Mouse (Mus musculus) myocyte (in vitro differentiated cells): ENCODE results near the gene Pla2g4b. TPM values are rescaled to one million over a fixed set of nuclear protein-coding genes. Genes with fewer than 3 reads are reported as not detected.

ENCODE experiments used
- H3K27me3 ChIP-seq: one replicate; pipeline ENCODE4 v1.6.1; 2011; ENCODE audit not compliant: control insufficient read depth, insufficient read depth, insufficient read length
- H3K36me3 ChIP-seq: one replicate; pipeline ENCODE4 v1.6.1; 2011; ENCODE audit not compliant: control insufficient read depth, insufficient read depth
- H3K4me2 ChIP-seq: one replicate; pipeline ENCODE4 v1.6.1; 2011; ENCODE audit warnings: low read depth, control low read depth
- H3K4me3 ChIP-seq: one replicate; pipeline ENCODE4 v1.5.1; 2011; ENCODE audit warnings: mild to moderate bottlenecking, control low read depth, moderate library complexity
- H3K79me2 ChIP-seq: one replicate; pipeline ENCODE4 v1.6.1; 2011; ENCODE audit not compliant: control insufficient read depth, insufficient read depth
- H3ac ChIP-seq: one replicate; pipeline ENCODE4 v1.6.1; 2011; ENCODE audit not compliant: control insufficient read depth, insufficient read length
- CEBPB ChIP-seq: IDR thresholded peaks from 2 replicates; pipeline ENCODE4 v1.6.1; 2011; ENCODE audit warnings: mild to moderate bottlenecking, moderate library complexity; ENCODE audit not compliant: poor library complexity, insufficient read depth, severe bottlenecking
- E2F4 ChIP-seq: IDR thresholded peaks from one replicate; pipeline ENCODE4 v1.6.1; 2011; ENCODE audit warnings: mild to moderate bottlenecking, control low read depth, moderate library complexity; ENCODE audit not compliant: insufficient read depth
- MAX ChIP-seq: IDR thresholded peaks from one replicate; pipeline ENCODE4 v1.6.1; 2011; ENCODE audit warnings: low read depth, mild to moderate bottlenecking, control low read depth
- MYOD1 ChIP-seq, 3 experiments: IDR thresholded peaks; one replicate each; pipeline ENCODE4 v1.6.1; 2011; ENCODE audit warnings: control low read depth in 2 of 3, low read depth in 2 of 3, mild to moderate bottlenecking in 2 of 3, moderate library complexity in 1 of 3; ENCODE audit not compliant: insufficient read length in 2 of 3, control insufficient read depth in 1 of 3
- MYOG ChIP-seq, 3 experiments: IDR thresholded peaks; one replicate each; pipeline ENCODE4 v1.6.1; 2011; ENCODE audit warnings: control low read depth in 2 of 3, low read depth in 2 of 3, mild to moderate bottlenecking in 2 of 3; ENCODE audit not compliant: insufficient read length in 2 of 3, control insufficient read depth in 1 of 3, insufficient read depth in 1 of 3
- POLR2A ChIP-seq: IDR thresholded peaks from one replicate; pipeline ENCODE4 v1.6.1; 2011; ENCODE audit warnings: low read depth, mild to moderate bottlenecking, control low read depth, moderate library complexity; ENCODE audit not compliant: insufficient read length
- POLR2AphosphoS2 ChIP-seq: IDR thresholded peaks from one replicate; pipeline ENCODE4 v1.6.1; 2011; ENCODE audit warnings: low read depth, control low read depth; ENCODE audit not compliant: insufficient read length
- REST ChIP-seq: IDR thresholded peaks from one replicate; pipeline ENCODE4 v1.6.1; 2011; ENCODE audit warnings: mild to moderate bottlenecking, control low read depth, moderate library complexity; ENCODE audit not compliant: insufficient read depth, insufficient read length
- SRF ChIP-seq: IDR thresholded peaks from one replicate; pipeline ENCODE4 v1.6.1; 2011; ENCODE audit warnings: low read depth; ENCODE audit not compliant: control insufficient read depth, insufficient read length
- TCF12 ChIP-seq: IDR thresholded peaks from one replicate; pipeline ENCODE4 v1.6.1; 2011; ENCODE audit warnings: mild to moderate bottlenecking, control low read depth; ENCODE audit not compliant: poor library complexity, insufficient read depth, severe bottlenecking
- TCF3 ChIP-seq: IDR thresholded peaks from one replicate; pipeline ENCODE4 v1.6.1; 2011; ENCODE audit warnings: low read depth, control low read depth; ENCODE audit not compliant: insufficient read length
- USF1 ChIP-seq: IDR thresholded peaks from one replicate; pipeline ENCODE4 v1.6.1; 2011; ENCODE audit warnings: low read depth, mild to moderate bottlenecking, control low read depth, moderate library complexity
- polyA plus RNA-seq: library from polyadenylated mRNA; unstranded; fragments of >200 nt; fragmentation: generic; extraction: Trizol; gene quantifications from one replicate; pipeline ENCODE4 v1.2.1, GENCODE M21; 2012; ENCODE audit warnings: missing spikeins

Gene Pla2g4b
- polyA plus RNA-seq, 1 experiment = 0.58 TPM

- Histone ChIP-seq H3ac (no peak overlapping the region), H3K27me3 (no peaks in the 10 kb centered on the region)
Measured at GRCm38 (mm10) chr2:120007680-120008210, 25.5 kb upstream of the Pla2g4b start.

GRCm38 (mm10) chr2:120008672-120009071 is 24.5 kb upstream of the Pla2g4b start:
- Histone ChIP-seq H3K27me3 (no peaks in the 10 kb centered on the region), H3ac (no peak overlapping the region), H3K4me3 (no peak overlapping the region), H3K4me2 (no peak overlapping the region), H3K36me3 (no peaks in the 10 kb centered on the region), H3K79me2 (no peaks in the 10 kb centered on the region)
- TF ChIP-seq USF1 (no peak), POLR2AphosphoS2 (no peak), E2F4 (no peak), CEBPB (no peak), TCF12 (no peak), SRF (no peak), REST (no peak), TCF3 (no peak), MAX (no peak), POLR2A (no peak), MYOG (IDR thresholded peaks at IDR 0.05; ENCODE audit: control insufficient read depth in 1 of 3, insufficient read depth in 1 of 3, insufficient read length in 2 of 3, low read depth in 2 of 3) (no peak), MYOD1 (IDR thresholded peaks at IDR 0.05; ENCODE audit: control insufficient read depth in 1 of 3, insufficient read length in 2 of 3, low read depth in 2 of 3) (no peak)

More at GRCm38 (mm10) chr2:120007680-120008210, 25.5 kb upstream of the Pla2g4b start:
- Histone ChIP-seq H3K4me2 (no peak overlapping the region), H3K79me2 (no peaks in the 10 kb centered on the region), H3K4me3 (no peak overlapping the region), H3K36me3 (no peaks in the 10 kb centered on the region)
- TF ChIP-seq USF1 = no peak
- TF ChIP-seq MAX = no peak
- TF ChIP-seq POLR2A = no peak
- no peak for TF ChIP-seq POLR2AphosphoS2
- TF ChIP-seq CEBPB = no peak
- no peak for TF ChIP-seq E2F4
- TF ChIP-seq MYOD1 (IDR thresholded peaks at IDR 0.05; ENCODE audit: control insufficient read depth in 1 of 3, insufficient read length in 2 of 3, low read depth in 2 of 3) = no peak
- no peak for TF ChIP-seq REST
- TF ChIP-seq SRF = no peak
- no peak for TF ChIP-seq TCF3
- no peak for TF ChIP-seq TCF12

- H3K79me2 ChIP-seq = no peaks in the 10 kb centered on the region
- H3K36me3 ChIP-seq = peaks cover 7% of the 10 kb centered on the region
- TF ChIP-seq REST (no peak), MYOD1 (IDR thresholded peaks at IDR 0.05; ENCODE audit: control insufficient read depth in 1 of 3, insufficient read length in 2 of 3, low read depth in 2 of 3) (no peak), E2F4 (no peak), TCF12 (no peak)
- H3K27me3 ChIP-seq = no peaks in the 10 kb centered on the region
- H3K4me2 ChIP-seq = no peak overlapping the region
- H3K4me3 ChIP-seq = no peak overlapping the region
- H3ac ChIP-seq = no peak overlapping the region
Measured at GRCm38 (mm10) chr2:120011462-120012200, 21.6 kb upstream of the Pla2g4b start.

- TF ChIP-seq USF1 (no peak), MAX (no peak), TCF12 (no peak), MYOG (IDR thresholded peaks at IDR 0.05; ENCODE audit: control insufficient read depth in 1 of 3, insufficient read depth in 1 of 3, insufficient read length in 2 of 3, low read depth in 2 of 3) (no peak), MYOD1 (IDR thresholded peaks at IDR 0.05; ENCODE audit: control insufficient read depth in 1 of 3, insufficient read length in 2 of 3, low read depth in 2 of 3) (no peak), POLR2AphosphoS2 (no peak), POLR2A (no peak)
- H3K27me3 ChIP-seq = no peaks in the 10 kb centered on the region
- no peaks in the 10 kb centered on the region for H3K79me2 ChIP-seq
- H3K4me3 ChIP-seq = no peak overlapping the region
- H3K36me3 ChIP-seq = peaks cover 7% of the 10 kb centered on the region
- no peak overlapping the region for H3K4me2 ChIP-seq
- no peak overlapping the region for H3ac ChIP-seq
Measured at GRCm38 (mm10) chr2:120012924-120013323, 20.3 kb upstream of the Pla2g4b start.

- H3K27me3 ChIP-seq = no peaks in the 10 kb centered on the region
- no peaks in the 10 kb centered on the region for H3K79me2 ChIP-seq
- H3K4me3 ChIP-seq = no peak overlapping the region
- no peak overlapping the region for H3ac ChIP-seq
- peaks cover 7% of the 10 kb centered on the region for H3K36me3 ChIP-seq
- TF ChIP-seq E2F4 (no peak), POLR2A (no peak), POLR2AphosphoS2 (no peak), MYOD1 (IDR thresholded peaks at IDR 0.05; ENCODE audit: control insufficient read depth in 1 of 3, insufficient read length in 2 of 3, low read depth in 2 of 3) (no peak), SRF (no peak), CEBPB (no peak), TCF12 (no peak), MAX (no peak), USF1 (no peak), REST (no peak), MYOG (IDR thresholded peaks at IDR 0.05; ENCODE audit: control insufficient read depth in 1 of 3, insufficient read depth in 1 of 3, insufficient read length in 2 of 3, low read depth in 2 of 3) (no peak), TCF3 (no peak)
- H3K4me2 ChIP-seq = no peak overlapping the region
Measured at GRCm38 (mm10) chr2:120013831-120014486, 19.3 kb upstream of the Pla2g4b start.
